Mouse (Mus musculus): ENCODE results near the gene Gsta4.

DNA sequence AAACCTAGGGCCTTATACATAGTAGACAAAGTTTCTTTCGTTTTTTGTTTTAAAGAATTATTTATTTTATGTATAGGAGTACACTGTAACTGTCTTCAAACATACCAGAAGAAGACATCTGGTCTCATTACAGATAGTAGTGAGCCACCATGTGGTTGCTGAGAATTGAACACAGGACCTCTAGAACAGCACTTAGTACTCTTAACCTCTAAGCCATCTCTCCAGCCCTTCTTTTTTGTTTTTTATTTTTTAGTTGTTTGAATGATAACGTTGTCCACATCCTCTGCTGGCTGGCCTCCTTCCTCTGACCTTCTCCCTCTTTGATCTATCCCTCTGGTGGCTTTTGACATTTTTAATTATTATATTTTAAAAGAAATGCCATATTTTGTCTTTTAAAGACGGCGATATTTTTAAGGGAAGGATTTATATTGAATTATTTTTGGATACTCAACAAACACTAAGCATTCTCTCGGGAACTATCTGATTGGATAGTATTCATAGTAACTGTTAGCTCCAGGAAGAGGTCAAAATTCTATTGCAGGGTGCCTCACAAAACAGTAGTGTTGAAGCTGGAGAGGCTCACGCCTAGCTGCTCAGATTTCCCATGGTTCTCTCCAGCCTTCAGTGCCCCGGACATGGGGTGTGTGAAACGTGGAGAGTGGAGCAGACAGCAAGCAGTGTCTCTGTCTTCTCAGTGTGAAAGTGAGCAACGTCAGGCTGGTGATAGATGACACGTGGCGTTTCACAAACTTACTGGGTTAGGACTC, 28.2 kb upstream of the Gsta4 start:
- TF ChIP-seq POLR2A (IDR thresholded peaks at IDR 0.05; ENCODE audit: insufficient read length, low read depth), result no peak
- TF ChIP-seq TCF12 (IDR thresholded peaks at IDR 0.05; ENCODE audit: insufficient read depth, poor library complexity, severe bottlenecking), result no peak
